Mouse (Mus musculus): ENCODE measurements at regions not wholly inside any gene's neighbourhood (a gene's known extent, or its start where the extent isn't known, plus 50 kb on each side); places are given as distances from the start of the nearest gene placed in this dataset.

DNA sequence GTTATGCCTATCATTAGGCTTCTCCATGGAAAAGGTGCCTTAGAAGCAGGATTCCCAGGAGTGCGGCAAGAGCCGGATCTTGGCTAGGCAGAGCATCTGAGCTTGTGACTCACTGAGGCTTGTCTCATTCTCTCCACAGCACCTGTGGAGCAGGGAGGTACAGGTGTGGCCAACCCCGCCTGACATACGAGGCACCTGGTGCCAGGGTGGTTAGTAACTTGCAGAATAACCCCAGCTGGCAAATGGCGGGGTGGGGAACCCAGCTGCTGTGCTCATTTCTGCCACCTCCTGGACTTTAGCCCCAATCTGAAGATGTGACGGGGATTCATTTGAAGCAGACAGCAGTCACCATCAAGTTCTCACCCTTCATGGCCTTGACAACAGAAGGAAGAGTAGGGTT lies 96.2 kb downstream of the Pdgfra start:
- no peak for DNase-seq

DNA sequence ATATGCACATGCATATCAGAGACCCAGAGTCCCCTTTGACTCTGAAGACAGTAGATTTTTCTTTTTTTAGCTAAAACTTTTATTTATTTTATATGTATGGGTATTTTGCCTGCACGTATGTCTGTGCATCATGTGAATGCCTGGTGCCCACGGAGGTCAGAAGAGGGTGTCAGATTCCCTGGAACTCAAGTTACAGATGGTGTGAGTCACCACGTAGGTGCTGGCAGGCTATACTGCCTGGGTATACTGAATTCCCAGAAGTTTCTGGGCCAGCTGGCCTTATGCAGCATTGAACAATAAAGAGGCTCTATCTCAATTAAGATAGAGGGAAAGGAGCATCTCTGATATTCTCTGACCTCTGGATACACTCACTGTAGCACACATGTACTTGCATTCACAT lies 97.6 kb downstream of the Pdgfra start:
- DNase-seq: no peak

DNA sequence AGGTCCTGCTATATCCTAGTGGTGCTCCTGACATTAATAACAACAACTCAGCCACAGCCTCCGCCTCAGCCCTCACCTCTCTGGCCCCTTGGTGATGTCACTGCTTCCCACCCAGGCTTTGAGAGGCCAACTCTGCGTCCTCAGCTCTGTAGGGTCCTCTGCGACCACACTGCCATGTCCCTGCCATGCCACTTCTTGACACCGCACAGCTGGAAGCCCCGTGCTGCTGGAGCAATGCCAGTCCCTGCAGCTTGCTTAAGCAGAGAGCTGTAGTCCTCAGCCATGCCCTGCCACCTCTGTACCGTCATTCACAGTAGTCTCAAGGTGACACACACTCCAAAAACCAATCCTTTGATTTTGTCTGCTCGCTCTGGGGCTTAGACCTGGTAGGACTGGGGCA lies 101.3 kb downstream of the Pdgfra start:
- peak in 1 of 2 experiments; percentile 39 for DNase-seq

DNA sequence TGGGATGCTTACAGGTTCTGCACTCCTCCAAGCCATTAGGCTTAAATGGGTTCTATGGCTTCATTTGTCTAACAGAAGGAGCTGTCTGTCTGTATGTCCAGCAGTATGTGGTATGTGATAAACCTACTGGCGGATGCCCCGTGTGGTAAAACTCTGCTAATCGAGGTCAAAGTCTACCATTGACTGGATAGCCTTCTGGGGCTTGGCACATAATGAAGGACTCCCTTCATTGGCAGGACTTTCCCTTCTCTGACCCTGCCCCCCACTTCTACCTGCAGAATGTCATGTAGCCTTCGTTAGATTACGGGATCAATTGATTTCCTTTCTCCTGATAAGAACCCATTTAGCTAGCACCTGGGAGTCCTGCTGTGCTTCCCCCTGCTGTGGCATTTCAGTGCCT lies 101.7 kb downstream of the Pdgfra start:
- no peak for DNase-seq

DNA sequence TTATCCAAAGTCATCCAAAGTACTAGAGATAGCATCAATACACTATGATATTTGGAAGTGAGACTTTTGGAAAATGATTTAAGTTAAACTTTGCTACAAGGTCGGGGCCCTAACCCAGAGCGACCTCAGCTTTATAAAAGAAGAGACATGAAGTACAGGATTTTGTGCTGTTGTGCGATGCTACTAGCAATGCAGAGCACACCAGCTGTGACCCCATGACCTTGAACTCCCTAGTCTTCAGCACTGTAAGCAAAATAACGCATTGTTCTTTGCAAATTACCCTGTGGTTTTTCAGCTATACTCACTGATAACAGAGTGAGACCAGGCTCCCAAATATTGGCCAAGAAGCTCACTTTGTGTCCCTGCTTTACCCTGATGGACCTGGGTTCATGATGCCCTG lies 104.1 kb downstream of the Pdgfra start:
- no peak for DNase-seq

DNA sequence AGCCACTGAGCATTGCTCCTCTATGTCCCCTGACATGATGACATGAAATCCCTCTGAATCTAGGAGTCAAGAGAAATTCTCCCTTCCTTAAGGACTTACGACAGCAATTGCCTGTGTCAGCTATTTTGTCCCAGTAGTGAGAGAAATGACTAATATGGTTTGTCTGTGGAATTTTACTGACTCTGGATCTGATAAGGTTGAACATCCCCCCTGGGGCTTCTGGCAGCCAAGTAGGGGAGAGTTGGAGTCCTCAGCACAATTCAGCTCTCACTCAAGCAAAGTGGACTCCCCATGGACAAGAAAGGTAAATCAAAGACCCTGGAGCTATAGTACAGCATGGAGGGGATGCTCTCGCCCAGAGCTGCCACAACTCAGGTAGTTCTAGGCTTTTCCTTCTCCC lies 105.0 kb downstream of the Pdgfra start:
- DNase-seq: no peak

DNA sequence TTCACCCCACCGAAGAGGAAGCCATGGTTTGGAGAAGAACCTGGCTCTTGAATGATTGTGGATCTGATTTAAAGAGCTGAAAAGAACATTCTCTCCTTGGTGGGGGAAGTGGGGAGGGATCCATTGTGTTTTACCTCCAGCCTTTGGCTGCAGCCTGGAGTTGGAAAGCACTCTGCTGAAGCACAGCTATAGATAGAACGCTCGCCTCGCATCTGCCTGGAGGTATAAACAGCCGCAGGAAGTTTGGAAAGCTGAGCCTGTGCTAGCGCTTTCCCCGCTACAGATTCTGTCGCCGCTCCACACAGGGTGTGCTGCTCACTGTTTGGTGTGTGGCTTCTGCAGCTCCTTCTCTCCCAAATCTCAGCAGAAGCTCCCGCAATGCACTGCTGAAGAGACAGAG lies 108.2 kb downstream of the Pdgfra start:
- peak; percentile 39 to 75 for DNase-seq

DNA sequence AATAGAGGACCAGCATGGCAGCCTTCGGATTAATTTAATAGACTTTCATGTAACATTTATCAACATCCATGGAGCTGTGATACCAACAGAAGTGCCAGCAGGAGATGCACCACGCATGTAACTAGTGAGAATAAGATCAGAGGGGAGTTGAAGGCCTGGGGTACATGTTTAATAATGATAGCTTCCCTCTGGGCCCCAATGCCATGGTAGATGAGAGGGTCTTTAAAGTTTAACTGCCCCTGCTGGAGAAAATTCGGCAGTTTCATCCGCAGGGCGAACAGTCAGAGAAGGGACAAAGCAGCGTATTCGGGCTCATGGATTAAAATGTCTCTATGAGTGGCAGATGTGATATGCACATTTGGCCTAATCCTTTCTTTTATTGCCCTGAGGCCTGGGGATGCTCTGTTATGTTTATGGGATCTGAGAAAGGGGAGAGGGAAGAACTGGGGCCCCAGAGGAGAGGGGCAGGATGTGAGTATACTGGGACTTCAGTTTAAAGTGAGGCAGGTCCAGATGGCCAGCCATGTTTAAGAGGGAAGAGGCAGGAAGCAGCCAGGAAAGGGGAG lies 114.1 kb downstream of the Pdgfra start:
- DNase-seq: no peak

DNA sequence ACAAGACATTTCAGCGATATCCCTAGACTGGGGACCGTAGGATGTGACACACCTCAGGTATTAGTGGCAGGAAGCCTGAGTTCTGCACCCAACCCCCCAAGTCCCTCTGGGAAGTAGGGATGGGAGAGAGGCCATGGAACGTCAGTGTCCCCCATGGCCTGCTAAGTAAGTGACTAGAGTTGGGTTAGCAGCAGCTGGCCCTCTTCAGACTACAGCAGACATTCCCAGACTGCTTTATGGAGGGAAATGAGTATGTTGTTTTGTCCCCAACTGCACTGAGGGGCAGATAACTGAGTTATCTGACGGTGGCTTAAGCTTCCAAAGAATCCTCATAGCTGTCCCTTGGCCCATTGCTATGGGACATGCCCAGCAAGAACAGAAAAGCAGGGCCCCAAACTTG lies 114.8 kb downstream of the Pdgfra start:
- no peak for DNase-seq

DNA sequence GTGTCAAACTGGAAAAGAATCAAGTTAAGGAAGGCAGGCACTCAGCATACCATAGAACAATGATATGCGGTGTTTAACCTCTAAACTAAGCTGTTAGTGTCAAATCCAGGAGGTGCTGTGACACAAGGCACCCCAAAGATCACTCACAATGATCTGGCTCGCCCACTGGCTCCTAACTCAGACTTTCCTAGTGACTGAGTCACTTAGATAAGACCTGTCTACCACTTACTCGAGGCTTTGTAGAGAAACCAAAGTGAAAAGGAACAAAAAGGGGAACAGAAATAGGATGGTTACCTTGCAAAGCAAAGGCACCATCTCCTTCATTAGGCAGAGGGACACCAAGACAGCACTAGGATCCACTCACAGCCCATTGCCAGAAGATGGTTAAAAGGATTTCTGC lies 115.7 kb downstream of the Pdgfra start:
- no peak for DNase-seq

DNA sequence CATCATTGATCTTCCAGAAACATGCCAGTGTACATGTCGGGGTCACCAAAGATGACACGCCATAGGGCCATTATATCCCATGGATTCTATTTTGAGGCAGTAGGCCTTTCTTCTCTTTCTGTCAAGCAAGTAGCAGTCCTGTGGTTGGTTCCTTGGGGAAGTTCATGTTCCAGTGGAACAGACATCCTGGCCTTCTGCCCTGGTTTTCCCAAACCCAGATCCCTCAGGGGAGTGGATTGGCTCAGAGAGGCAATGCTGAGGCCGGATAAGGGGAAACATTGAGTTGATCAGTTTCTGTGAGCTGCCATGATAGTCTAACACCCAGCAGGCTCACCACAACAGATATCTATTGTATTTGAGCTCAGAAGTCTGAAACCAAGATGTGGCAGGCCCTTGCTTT lies 125.9 kb downstream of the Pdgfra start:
- no peak for DNase-seq

DNA sequence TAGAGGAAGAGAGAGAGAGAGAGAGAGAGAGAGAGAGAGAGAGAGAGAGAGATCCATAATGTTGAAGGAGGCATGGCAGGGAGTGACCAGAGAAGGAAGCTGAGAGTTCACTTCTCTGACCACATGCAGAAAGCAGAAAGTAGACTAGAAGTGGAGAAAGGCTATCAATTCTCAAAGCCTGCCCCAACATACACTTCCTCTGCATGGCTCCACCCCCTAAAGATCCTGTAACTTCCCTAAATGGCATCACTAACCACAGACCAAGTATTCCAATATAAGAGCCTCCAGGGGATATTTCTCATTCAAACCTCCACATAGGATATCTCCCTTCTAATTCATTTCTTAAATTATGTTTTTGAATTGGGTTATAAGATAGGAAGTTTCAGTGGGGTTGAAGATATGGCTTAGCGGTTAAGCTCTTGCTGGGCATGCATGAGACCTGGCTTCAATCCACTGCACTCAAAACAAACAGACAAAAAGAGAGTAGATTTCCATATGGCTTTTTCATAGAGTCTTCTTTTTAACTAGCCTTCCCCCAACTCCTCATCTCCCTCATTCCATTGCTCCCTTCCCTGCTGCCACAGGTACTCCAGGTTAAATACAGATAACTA lies 127.6 kb downstream of the Pdgfra start:
- no peak for DNase-seq

DNA sequence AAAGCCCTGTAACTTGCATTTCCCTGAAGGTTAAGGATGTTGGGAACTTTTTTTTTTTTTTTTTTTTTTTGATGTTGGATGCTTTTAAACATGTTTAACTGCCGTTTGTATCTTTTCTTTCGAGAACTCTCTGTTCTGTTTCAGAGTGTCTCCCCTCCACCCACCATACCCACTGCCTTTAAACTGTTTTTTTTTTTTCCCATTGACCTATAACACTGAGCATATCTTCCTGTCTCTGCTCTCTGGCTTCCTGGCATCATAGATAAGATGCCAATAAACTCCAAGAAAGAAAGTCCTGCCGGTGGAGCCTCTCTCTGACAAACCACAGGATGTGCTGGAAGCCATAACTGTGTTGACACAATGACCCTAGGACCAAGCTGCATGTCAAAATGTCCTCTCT lies 128.6 kb downstream of the Pdgfra start:
- no peak for DNase-seq

DNA sequence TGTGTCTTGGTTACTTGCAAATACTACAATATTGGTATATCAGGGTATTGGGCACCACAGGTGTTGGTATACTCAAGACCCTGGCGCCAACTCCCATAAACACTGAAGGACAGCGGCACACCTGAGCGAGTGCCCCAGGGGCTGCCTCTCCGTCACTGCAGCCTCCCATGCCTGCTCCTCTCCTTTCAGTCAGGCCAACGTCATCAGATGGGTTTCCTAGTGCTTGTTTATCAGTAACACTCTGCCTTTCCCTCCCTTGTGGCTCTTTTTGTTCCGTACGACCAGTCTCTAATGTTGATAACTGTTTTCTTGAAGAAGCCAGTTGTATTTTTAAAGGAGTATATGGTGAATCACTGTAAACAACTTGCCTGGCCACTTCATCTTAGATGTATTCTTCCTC lies 129.4 kb downstream of the Pdgfra start:
- DNase-seq: no peak

DNA sequence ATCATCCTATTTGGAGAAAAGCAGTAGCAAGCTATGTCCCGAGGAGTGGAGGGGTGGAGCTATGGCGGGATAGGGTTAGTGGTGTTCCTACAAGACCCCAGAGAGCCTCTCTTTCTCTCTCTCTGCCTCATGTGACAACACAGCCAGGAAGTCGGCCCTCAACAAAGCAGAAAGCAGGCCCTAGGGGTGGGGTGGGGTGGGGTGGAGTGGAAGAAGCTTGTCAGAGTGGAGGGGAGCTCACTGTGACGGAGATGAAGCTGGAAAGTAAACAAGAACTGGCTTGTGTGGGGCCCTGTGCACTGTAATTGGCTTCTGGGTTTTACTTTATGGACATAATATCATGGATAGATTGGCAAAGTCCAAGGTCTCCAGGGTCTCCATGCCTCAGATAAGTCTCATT lies 130.5 kb downstream of the Pdgfra start:
- DNase-seq: no peak

DNA sequence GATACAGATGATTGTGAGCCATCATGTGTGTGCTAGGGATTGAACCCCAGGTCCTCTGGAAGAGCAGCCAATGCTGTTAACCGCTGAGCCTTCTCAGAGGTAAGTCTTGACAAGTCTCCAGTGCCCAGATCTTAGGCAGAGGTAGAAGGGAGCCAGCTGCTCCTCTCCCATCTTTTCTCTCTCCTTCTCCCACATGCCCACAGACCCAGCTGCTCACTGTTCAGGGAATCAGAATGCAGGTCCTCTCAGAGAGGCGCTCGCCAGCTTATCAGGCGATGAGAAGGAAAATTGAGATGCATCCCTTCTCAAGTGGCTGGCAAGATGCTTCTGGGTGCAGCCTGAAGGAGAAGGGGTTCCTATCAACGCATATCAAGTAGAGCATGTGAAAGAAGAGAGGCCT lies 131.7 kb downstream of the Pdgfra start:
- DNase-seq: no peak

DNA sequence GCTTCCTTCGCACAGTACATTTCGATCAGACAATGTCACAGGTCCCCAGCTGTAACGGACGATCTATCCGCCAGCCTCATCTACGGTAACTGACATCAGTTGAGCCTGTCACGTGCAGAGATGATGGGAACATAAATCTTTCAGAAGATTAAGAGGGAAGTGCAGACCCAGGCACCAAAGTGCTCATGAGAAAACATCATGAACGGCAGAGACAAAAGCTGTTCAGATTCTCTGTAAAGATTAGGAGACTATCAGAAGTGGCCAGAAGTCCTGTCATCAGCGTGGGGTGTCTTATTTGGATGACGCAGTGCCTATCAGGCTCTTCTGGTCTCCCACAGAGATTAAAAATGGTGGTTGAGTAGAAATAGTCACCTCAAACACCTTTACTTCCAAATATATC lies 133.9 kb downstream of the Pdgfra start:
- DNase-seq: no peak

DNA sequence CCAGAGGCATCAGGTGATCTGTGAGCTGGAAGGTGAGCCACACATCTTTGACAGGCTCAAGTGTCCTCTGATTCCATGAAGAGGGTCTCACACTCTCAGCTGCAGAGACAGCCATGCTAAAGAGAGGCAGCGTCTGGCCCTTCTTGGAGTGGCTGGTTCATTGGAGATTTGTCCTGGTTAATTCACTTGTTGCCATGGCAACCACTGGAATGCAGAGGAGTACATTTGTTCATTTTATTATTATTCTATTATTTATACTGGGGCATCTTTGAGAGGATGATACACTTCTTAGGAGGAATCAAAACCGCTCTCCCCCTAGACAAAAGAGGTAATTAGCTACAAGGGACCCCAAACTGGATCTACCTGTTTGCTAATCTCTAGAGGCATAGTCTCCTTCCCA lies 143.6 kb downstream of the Pdgfra start:
- no peak for DNase-seq

DNA sequence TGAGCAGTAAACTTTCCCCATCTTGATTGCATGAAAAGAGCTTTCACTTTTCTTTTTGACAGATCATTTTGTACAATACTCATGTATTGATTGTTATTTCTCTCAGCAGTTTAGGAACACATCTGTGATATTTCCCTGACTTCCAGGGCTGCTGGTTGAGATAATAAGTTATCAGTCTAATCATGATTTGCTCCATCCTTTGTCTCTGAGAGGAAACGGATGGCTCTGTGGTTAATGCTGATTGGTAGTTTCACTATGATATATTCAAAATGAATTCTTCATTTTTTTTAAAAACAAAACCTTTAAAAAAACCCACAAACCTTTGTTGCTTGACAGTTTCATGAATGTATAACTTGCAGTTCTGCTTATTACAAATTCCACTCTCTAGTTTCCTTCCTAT lies 160.8 kb downstream of the Pdgfra start:
- no peak for DNase-seq

DNA sequence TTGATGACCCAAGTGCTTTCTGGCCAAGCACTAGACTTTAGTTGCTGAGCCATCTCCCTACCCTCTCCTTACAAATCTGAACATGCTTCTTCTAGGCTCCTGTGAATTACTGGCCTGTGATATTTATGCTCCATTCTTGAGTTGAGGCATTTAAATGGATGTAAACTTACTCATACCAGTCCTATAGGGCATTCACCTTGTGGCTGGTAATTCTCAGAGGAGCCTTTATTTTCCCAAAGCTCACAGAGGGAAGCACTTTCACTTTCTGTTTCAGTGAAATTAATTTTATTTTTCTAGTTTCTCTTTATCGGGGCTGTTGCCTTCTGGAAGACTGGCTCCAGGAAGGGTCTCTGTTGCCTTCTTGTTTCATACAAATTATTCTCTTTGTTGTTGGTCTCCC lies 163.9 kb downstream of the Pdgfra start:
- no peak for DNase-seq

DNA sequence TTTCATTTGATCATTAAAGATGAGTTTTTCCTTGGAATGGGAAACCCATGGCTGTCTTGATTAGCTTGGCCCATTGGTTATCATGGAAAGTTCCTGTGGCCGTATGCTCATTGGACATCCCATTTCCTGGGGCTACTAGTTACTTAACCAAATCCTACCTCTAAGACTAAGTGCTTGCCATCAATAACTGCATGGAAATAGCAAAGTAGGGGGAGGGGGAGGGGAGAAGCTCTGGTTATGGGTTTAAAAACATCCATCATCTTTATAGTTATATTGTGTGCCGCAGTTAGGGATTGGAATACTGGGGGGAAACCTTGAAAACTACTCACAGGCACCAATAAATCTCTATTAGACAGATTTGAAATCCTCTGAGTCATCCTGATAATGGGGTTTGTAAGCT lies 168.4 kb downstream of the Pdgfra start:
- no peak for DNase-seq

DNA sequence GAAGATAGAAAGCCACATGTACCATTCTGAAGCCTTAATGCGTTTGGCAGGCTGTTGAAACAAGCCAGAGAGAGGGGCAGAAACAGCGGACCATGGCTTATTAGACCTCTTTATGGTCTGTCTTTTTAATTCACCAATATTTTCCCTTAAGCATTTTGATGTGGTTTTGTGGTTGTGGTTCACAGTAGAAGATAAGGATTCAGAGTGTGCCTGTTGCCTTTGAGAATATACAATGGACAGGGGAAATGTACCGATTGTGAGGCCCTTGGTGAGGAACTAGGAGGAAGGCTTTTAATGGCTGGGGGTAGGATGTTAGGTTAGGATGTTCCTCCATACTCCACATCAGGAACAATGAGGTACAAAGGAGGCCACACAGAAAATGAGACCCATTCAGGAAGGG lies 182.0 kb downstream of the Pdgfra start:
- no peak for DNase-seq

DNA sequence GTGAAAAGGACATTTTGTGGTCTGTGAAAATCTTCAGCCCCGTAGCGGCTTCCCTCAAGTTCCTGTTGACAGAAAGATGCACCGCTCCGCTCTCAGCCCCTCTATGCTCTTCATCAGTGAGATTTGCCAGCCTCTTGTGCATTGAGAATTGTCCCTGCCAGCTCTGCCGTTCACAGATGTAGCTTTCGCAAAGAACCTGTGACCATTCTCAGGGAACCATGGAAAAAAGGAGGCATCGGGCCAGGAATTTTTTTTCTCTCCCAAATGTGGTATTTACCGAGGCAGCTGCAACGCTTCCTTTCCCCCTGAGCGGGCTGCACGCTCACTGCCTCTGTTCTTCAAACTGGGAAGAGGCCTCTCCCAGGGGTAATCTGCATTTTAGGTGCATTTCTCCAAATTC lies 184.4 kb downstream of the Pdgfra start:
- DNase-seq: no peak

DNA sequence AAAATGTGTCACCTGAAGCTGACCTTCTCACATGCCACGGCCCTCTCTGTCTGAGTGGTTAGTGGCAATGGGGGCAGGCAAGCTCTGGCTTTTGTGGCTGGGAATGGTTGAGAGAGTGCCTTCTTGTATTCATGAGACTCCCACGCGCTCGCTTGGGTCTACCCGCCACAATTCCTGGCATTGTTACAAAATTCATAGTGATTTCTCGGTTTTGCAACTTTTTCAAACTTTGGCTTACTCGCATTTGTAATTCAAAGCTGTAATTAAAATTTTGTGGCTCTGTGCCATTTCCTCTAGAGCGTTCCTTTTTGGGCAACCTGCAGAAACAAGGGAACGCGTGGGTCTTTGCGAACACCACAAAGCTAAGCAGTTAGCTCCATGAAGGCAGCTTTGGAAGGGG lies 186.3 kb downstream of the Pdgfra start:
- DNase-seq: no peak

DNA sequence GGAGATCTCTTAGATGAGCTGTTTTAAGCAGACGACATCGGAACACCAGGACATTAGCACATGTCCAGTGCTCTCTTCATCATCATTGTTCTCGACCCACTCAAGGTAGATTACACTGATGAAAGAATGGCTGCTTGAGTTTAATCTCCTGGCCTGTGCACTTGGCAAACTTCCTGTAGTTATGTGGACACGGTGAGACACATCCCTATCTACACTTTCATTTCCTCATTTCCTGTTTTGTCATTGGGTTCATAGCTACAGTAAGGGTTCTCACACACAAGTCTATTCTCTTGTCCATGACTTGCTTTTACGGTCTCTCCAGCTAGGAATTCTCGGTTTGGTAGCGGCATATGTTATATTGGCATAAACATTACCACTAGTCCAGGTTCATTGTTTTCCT lies 190.5 kb downstream of the Pdgfra start:
- no peak for DNase-seq

Measured in lung, postnatal 4 days (tissue).